Mouse (Mus musculus): ENCODE data around the gene Bcar1.
A peak's percentile ranks its signal among the peaks of the same experiment; 100 is the strongest.

The Bcar1 gene

GRCm38 (mm10) chr8:111666751-111667150 lies 76.9 kb downstream of the Bcar1 start:
- DNase-seq: no peak

GRCm38 (mm10) chr8:111662473-111662872 lies 81.1 kb downstream of the Bcar1 start:
- peak; percentile 77 for DNase-seq

Measured in right cerebral cortex, adult 18-20 months (tissue).